Mouse (Mus musculus) testis, postnatal 10 days (tissue): ENCODE results near the gene Acap2.

Experiments used
- DNase-seq: peaks from one replicate; pipeline ENCODE4 v3.0.0; 2021; ENCODE audit warnings: low spot score

Acap2 gene

DNA sequence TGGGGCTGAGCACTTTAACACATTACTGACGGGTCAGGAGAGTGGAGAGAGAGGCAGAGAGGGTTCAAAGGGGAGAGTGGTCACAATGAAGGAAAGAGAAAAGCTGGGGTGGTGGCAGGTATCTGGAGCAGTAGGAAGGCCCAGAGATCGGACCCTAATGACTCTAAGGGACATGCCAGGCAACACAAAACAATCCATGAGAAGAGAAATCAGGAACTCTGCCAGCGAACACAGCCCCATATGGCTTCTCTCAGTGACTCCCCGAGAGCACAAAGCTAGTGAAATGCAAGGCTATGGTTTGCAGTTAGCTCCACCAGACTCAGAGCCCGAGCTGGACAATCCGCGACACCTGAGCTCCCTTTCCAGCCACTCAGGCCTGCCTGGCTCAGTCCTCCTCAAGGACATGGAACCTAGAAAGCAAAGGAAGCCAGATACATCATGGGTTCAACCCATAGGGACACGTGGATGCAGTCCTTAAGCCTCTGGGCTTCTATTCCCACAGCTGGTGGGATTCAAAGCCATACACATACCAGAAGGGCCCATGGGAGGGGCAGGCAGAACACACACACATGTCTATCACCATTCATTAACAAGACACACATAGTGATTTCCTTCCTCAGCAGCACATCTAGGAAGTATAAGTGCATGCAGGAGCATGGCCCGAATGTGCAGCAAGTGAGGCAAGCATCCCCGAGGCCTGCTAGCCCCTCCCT is 153.7 kb downstream of the Acap2 start:
- no peak for DNase-seq

DNA sequence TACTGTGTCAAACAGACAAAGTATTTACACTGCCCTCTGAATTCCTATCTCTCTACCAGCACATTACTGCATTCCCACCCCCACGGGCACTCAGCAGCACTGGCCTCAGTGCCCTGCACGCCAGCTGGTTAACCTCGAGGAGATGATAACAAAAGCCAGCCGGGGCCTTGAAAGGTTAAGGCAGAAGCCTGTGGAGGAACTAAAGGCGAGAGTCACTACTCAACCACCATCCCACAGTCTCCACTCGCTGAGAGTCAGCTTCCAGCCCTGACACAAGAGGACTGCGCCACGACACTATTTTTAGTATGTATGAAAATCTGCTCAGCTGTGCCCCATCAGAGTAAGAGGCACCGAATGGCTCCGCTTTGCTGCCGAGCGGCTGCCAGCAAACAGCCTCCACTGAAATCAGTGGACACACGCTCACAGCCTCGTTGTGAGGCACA is 154.8 kb downstream of the Acap2 start:
- DNase-seq = no peak

DNA sequence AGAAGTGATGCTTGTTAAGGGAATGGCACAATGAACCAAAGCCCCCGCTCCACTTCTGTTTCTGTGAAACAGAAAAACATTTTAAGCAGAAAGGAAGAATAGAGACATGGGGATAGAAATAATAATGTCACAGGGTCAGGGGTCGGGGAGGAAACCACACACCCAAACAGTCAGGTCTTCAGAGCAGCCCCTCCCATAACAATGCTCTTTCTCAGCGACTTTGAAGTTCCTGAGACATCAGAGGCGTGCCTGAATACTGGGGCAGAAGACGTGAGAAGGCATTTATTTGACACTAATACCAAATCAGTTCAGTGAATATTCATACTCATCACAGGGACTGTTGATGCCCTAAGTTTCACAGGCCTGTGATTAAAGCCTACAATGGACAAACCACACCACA is 155.8 kb downstream of the Acap2 start:
- no peak for DNase-seq

DNA sequence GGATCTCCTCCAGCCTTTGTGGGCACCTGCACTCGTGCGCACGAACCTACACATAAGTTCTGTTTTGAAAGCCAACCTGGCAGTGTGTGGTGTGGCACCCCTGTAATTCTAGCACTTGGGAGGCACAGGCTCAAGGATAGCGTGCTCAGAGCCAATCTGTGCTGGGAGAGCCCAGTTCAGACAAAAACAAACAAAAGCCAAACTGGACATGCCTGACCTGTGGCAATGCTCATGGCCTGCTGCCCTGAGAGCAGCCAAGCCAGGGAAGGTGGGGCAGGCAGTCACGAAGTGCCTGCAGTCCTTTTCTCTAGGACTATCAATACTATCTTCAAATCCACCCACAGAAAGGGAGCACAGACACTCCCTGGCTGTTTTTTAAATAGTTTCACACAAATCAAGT is 157.9 kb downstream of the Acap2 start:
- no peak for DNase-seq
